Mouse (Mus musculus) kidney, adult 11 months (tissue): ENCODE data around the gene Tollip.

Experiments
- DNase-seq: peaks from one replicate; pipeline ENCODE4 v3.0.0; 2022

Gene Tollip

DNA sequence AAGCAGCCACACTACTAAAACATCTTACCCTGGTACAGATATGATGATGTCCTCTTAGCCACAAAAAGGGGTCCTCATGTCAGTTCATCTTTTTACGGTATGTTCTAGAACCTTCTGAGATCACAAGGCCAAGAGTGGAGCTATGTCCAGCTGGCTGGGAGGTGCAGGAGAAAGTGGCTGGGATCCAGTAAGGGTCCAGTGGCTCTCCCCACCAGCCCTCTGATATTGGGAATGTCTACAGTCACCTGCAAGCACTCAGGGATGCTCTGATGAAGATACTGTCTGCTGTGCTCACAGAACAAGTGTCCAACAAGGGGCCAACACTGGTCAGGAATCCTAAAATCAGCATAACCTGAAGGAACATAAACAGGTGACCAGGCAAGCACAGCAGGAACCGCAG lies at the start of gene Tollip:
TSS of gene Tollip (minus strand) at position 101 of the 400 bp plus-strand sequence.
- DNase-seq, result no peak

DNA sequence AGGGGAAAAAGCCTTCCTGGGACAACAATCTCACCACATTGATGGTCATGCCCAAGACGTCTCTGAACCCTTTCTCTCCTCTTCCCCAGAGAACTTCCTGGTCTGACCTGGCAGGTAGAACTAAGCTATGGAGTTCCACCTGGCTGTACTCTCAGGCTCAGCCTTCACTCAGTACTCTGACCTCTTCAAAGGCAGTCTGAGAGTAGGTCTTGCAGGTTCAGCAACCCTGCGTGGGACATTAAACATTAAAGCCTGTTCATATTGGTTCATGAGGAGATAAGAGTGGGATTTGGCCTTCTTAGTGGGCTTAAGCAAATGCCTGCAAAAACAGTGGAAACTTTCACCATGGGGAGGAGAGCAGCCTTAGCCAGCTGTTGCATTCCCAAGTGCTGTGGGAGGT lies 48.0 kb upstream of the Tollip start:
- DNase-seq, result no peak

DNA sequence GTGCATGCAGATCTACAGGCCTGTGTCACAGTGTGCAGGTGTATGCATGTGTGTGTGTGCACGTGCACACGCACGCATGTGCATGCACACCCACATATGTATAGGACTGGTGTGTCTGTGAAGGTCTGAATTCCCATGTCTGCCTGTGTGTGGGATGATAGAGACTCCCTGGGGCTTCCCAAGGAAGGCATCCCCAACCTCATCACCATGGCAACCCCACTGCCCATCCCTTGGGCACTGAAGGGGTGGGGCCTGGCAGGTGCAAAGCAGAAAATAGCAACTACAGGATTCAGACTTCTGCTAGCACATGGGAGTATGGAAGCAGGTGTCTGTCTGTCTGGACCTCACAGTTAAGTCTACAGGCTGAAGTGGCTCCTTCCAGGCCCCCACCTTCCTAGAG lies 44.2 kb upstream of the Tollip start:
- no peak for DNase-seq

DNA sequence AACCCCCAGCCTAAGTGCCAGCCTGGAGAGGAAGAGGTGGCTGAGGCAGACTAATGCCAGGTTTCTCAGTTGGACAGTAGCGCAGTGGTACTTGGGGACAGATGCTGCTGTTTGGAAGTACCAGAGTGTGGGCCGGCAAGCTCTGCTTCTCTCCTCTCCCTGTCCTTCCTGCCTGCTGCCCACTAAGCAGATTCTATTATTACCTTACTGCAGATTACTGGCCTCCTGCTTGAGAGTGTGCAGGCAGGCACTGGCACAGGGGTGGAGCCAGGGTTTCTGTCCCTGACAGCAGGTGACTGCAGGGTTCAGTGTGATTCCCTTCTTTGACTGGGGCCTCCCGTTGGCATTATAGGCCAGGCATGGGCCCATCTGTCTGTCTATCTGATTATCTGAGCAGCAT lies 43.2 kb upstream of the Tollip start:
- DNase-seq, result no peak

DNA sequence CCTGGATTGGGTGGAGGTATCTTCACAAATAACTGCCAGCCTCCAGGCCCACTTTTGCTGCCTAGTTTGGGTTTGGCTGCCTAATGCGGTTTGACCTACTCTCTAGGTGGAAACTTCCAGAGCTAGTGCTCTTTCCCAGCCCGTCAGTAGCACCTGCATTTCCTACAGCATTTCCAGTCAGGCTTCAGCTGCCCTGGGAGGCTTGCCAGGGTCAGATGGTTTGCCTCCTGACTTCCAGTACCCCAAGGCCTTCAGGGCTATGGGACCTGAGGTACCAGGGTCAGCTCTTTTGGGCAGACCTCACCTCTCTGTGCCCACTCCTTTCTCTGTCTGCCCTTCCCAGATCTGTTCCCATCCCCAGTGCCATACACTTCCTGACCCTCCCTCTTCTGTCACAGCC lies 42.6 kb upstream of the Tollip start:
- no peak for DNase-seq

DNA sequence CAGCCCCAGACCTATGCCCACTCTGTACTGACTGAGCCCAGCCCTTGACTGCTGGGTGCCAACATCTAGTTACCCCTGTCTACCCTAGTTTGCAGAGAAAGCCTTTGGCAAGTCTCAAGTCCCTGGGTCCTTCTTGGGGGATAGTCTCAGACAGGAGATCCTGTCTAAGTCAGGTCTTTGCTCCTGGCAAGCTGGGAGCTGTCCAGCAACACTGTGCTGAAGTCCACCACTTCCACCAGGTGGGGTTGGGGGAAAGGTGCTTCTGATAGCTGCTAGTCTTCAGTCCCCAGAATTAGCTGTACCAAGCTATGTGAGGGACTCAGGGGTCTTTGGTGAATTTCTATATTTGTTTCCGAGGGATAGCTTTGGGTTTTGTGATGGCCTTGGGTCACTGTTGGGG lies 40.8 kb upstream of the Tollip start:
- no peak for DNase-seq

DNA sequence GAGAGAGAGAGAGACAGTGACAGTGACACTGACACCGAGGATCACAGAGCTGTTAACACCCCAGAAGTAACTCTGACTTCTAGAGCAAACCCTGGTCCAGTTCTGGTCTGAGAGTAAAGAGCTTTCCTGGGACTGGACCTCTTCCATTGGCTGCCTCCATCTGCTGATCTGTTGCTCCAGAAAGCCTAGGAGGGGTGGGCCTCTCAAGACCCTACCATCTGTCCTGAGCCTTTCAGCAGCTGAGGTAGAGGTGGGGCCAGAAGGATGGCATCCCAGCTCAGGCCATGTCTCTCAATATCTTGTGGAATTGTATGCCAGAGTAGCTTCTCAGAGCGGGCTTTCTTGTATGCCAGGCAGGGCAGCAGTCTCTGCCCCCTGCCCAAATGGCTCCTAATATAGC lies 39.9 kb upstream of the Tollip start:
- DNase-seq, result no peak

DNA sequence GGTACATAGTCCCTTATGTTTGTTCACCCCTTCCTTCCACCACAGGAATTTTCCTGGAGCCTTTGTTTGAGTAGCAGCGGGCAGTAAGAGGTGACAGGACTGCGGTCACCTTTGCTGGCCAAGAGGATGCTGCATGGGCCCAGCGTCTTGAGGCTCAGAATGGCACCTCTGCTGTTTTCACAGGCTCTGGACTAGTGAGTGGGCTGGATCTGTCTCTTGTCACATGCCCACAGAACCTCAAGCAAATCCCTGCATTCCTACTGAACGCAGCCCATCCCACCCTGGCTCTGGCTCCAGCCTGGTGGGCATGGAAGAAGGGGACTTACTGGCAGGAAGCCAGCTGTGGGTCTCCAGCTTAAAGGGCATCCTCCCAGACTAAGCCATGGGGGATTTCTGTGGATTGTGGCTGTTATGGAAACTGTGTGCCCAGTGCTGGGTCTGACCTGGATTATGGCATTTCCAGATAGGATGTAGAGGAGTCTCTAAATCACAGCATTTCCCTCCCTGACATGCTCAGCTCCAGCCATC lies 39.3 kb upstream of the Tollip start:
- DNase-seq, result no peak

DNA sequence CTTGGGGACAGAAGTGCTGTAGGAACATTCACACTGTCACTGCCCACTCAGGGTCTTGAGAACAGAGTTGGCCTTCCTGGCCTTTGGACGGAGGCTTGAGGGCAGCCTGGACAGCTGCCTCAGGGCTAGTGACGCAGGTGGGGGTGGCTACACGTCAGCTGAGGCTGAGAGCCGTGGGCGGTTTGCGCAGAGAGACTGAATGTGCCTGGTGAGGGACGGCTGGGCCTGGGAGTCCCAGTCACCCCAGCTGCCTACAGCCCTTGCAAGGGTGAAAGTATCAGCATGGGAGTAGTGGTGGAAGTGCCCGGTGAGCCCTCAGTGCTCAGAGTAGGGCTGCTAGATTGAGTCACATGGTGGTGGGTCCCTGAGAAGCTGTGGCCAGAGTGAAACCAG lies 37.9 kb upstream of the Tollip start:
- no peak for DNase-seq

DNA sequence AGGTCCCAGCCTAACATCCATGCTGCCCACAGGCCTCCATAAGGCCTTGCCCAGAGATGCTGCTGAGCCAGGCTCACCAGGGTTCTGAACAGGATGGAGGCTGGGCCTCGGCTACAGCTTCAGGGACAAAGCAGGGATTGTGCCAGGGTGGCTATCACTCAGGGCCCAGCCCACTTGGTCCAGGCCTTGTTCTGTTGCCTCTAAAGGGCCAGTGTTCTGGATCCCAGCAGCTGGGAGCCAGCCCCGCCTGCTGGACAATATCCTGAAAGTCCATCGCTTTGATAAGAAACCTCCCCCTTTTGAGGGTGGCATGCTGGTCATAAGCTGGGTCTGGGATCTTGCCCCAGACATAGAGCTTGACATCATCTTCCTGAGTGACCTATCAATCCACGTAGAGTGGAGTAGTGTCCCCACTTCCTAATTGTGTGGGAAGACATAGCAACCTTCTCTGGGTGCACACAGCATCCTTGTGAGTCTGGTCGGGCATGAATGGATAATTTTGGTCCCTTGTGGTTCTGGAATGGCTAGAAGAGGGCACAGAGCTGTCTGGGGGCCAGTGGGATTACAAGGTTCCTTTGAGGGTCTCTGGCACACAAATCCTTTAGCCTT lies 37.4 kb upstream of the Tollip start:
- no peak for DNase-seq

DNA sequence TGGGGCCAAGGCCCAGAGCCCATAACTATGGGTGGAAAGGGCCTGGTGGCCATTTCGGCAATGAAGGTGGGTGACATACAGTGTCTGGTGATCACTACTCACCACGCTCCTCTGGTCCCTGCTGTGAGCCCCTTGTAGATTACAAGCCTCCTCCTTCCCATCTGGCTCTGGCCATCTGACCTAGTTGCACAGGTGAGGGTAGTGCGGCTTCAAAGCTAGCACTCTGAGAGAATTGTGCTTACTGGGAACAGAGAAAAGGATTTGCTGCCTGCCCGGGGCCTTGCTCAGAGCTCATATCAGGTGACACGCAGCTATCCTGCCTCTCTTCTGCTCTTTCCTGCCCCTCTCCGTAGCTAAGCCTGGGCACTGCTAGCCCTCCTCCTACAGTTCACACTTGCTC lies 35.3 kb upstream of the Tollip start:
- DNase-seq, result no peak

DNA sequence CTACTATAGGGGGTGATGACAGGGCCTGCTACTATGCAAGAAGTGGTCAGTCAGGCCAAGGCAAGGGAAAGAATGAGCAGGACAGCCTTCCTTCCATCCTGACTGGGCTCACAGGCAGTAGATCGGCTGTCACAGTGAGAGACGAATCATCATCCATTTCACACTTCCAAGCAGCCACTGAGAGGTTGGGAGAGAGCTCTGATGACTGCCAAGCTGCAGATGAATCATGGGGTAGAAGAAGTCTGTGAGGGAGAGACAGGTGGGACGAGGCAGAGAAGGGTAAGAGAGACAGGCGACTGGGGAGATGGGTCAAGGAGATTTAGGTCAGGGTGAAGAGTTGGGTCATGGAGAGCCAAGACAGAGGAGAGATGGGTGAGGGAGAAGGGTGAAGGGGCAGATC lies 34.6 kb upstream of the Tollip start:
- DNase-seq, result no peak

DNA sequence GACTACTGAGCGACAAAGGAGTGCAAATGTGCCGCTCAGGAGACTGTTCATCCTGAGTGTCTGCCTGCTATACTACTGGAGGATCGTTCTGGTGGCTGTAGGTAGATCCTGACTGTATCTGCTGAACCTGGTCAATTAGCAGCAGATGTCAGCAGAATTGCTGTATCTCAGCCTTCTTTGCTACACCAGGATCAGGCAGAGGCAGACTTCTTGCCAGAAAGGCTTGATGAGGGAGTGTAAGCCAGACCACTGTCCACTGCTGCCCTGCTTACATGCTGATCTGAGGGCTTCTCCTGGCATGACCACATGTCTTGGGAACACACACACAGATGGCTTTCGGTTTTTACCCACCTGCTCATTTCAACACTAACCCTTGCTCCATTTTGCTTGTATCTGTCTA lies 33.5 kb upstream of the Tollip start:
- DNase-seq, result no peak

DNA sequence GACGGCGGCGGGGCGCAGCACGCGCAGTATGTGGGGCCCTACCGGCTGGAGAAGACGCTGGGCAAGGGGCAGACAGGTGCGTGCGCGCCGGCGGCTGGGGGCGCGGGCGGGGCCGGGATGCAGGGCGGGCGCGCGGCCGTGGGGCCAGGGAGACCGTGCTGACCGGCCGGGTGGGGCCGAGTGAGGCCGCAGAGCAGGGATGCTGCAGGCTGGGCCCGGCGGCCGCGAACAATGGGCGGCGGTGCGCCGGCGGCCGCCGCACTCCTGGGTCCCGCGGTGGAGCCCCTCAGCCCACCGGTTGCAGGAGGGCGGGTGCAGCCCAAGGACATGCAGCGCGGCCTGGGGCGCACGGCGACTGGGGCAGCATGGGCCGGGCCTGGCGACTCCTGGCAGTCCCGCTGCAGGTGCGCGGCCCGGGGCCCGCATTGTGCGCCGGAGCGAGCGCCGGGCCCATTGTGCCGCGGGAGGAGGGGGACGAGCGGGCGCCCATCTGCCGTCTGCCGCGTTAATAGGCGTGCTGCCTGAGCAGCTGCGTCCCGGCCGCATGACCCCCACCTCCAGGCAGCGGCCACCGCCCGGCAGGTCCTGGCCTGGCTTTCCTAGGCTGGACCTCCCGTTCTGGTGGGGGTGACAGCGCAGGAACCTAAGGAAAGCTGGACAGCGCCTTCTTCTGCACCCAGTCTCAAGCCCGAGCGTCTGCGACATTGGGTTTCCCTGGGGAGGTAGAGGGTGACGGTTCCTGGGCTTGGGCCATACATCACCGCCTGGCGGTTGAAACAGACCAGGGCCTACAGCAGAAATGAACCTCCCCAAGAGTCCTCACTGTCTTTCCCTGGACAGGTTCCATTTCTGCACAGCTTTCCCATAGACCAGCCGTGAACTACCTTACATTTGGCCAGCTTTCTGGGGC lies 32.1 kb upstream of the Tollip start:
- DNase-seq, result no peak

DNA sequence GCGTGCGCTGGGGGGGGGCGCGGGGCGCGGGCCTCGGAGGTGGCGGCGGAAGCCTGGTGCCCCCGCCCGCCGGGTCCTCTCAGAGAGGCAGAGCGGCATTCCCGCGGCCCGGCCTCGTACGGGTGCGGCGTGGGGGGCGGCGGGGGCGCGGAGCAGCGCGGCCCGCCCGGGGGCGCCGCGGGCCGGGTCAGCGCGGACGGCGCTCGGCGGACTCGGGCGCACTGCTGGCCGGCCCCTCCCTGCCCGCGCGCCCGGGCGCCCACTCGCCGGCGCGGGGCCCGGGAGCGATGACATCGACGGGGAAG lies 31.4 kb upstream of the Tollip start:
- no peak for DNase-seq

DNA sequence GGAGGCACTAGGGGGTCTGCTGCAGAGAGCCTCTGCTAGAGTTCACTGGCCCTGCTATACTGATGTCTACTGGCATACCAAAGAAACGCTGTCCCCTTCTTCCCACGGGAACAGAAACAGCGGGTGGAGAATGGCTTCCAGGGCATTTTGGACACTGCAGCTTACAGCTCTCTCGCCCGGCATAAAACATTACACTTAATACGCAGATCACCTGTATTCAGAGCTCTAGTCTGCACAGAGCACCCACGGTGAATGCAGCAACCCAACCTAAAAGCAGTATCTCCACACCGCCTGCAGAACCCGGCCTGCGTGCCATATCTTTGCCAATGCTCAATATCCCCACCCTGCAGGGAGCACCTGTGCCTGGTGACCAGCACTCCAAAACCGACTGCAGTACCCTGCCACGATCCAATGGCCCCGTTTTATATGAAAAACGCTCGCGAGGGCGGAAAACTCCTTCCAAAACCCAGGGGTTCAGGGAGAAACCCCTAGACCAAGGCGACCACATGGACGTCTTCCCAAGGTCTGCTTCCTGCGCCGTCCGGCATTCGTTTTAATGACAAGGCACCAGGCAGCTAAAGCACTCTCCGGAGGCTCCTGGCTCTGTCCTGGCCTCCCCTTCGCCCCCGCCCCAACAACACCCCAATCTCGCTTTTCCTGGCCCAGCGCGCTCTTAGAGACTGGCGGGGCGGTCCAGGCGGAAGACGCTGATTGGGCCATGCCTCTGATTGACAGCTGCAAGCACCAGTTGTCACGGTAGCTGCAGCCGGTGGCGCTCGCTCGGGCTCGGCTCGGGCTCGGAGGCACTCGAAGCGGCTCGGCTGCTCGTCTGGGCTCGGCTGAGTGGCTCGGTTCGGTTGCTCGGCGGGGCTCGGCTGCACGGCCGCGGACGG lies 30.8 kb upstream of the Tollip start, which contains the start of gene Brsk2:
TSS of gene Brsk2 (plus strand) at position 846 of the 893 bp plus-strand sequence.
- DNase-seq, result peak; percentile 94

DNA sequence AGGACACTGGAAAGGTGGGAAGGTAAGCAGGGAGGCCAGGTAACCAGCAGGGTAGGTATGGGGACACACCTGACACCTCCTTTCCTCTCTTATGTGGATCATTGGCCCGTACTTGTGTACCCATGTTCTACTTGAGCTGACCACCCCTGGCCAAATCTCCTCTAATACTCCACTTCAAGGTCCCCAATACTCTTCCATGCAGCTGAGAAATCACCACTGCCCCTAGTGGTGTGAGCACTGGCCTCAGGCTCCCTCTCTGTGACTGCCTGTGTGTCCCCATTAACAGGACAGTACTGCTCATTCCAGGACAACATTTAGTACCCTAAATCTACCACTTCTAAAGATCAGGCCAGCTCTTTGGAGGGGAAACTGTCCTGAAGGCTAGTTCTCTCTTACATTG lies 29.7 kb upstream of the Tollip start:
- no peak for DNase-seq

DNA sequence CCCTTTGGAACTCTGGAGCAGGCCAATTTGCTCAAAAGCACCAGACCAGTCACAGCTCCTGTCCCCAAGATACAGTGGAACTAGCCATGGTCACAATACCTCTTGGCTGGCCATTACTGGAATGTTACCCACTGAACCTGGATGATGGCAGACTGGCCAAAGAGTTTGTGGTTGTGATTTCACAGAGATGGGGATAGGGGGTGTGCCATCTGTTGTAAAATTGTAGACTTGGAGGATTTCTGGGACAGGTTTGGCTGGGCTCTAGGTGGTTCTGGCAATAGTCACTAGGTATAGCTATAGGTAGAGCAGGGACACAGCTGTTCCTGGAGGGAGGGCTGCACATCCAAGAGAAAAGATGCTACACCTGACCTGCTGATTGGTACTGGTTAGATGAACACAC lies 29.2 kb upstream of the Tollip start:
- DNase-seq, result no peak

DNA sequence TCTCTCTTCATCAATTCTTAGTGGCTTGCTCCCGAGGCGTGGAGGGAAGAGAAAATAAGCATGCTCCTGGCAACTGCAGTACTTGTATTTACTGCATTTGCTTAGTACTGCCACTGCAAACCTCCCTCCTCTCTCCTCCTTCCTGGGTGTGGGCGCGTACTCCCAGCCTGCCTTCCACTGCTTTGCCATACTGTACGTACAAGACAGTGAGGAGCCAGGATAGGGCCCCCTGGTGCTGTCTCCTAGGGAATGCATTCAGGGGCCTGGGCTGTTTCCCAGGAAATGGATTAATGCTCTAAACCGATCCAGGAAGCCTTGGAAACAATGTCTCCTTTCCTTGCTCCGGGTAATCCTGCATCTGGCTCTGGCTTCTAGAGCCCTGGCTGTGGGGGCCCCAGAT lies 27.6 kb upstream of the Tollip start:
- no peak for DNase-seq

DNA sequence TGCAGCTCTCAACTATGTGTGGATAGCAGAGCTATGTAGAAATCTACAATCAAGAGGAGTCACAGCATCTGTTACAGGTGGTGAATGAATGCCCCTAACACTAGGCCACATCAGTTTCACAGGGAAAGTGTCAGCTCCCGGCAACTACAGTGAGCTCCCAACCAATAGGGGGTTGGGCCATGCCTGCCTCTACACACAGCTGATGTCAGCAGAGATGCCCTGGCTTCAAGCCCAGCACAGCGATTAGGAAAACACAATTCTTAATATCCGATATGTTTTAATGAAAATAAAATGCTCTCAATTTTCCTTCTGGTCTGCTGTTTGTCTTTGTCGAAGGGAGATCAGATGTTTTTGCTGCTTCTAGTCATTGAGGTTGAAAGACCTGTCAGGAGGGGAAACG lies 25.1 kb upstream of the Tollip start:
- no peak for DNase-seq

DNA sequence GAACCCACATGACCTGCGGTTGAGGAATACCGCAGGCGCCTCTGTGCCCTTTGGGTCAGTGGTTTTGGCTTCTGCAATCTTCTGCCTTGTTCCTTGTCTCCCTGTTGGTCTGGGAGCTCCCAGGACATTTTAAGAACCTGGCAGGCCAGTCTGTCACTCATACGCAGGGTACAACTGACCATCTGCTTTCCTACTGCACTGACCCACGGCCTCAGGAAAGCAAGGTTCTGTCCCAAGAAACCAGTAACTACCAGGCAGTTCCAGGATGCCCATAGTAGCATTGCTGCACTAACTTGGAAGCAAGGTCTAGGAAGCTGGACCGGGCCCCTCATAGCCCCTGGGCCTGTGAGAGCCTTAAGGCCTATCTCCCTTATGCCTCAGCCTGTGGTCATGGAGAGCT lies 16.6 kb upstream of the Tollip start:
- no peak for DNase-seq

DNA sequence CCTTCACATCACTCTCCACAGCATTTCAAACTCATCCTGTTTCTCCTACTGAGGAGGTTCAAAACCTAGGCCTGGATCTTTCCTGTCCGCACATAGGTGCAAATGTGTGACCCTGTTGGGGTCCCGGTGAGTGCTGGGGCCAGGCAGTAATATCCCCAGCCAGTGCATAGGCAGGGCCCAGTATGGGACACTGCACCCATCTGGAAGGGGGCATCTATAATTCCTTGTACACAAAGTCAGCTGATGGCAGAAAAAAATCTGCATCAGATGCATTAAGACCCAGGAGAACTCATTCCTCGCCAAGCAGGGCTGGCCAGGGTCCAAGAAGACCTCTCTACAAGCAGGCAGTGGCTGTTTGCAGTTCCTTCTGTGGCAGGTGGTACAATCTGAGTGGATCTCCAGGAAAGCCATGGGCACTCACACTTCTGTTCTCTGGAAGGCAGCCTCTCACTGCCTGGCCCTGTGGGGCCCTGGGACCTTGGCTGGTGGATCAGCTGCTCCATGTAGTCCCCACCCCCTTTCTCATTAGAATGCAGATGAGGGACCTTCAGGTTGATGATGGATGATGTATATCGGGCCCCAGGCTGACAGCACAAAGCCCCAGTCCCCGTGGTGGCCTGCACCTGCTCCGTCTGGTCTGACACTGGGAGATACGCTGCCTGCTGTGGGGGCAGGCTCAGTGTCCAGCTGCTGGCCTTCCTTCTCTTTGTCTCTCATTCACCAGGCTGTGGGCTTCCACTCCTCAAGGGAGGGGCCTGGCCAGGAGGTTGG lies 16.0 kb upstream of the Tollip start:
- DNase-seq, result no peak

DNA sequence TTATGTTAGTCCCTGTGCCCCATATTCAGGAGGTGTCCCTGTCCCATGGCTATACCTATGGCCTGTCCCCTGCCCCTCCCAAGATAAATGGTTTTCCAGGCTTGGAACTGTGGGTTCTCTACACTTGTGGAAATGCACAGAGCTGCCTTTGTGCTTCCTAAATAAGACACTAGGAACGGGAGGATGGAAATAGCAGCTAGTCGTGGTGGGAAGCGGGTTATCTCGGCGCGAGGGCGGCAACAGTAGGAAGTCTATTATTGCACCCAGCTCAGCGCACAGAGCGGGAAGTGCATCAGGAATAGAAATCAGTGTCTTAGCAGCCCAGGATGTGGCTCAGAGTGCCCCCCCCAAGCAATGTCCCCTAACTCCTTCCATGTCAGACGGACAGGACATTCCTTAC lies 10.3 kb upstream of the Tollip start:
- no peak for DNase-seq
